Mouse (Mus musculus): ENCODE measurements around the gene Ahdc1. TPM values are rescaled to one million over a fixed set of nuclear protein-coding genes. Genes with fewer than 3 reads are reported as not detected.
A peak's percentile ranks its signal among the peaks of the same experiment; 100 is the strongest.

The Ahdc1 gene
- polyA plus RNA-seq, 1 experiment from 2014 or later = 12.6 TPM

DNA sequence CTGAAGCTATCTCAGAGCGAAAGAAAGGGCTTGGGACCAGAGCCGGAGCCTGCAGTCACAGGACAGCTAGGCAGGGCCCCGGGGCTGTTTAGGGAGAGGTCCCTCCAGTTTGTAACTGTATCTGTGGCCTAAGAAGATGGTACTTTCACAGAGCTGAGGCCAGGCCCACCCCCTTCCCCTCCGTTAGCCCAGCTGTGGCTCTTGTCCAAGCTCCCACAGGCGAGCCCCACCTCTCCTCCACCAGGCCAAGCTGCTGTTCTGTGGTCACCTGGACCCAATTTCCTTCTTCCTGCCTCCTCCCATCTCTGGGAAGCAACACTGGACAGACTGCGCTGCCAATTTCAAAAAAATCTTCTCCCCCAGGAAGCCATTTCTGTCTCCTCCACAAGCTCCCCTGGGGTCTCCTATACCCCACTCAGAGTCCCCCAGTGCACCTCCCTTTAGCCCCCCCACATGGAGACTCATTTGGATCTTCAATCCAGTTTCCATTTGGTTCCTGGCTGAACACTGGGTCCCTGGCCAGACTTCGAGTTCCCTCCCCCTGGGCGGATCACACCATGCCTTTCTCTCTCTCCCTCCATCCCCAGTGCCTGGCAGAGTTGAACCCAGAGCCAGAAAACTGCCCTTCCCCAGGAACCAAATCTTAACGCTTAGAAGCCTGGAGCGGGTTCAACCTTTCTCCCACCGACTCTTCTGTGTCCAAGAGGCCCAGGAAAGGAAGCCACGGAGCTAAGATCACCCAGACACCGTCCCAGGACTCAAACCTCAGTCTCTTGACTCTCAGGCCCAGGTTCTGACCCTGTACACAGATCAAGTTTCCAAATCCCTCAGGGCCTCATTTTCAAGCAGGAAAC lies 97.6 kb downstream of the Ahdc1 start:
- Histone ChIP-seq H3K27me3 (no peaks in the 10 kb centered on the region), H3K9ac (replicated peaks) (no peak overlapping the region), H3K9me3 (no peaks in the 10 kb centered on the region), H3K36me3 (no peaks in the 10 kb centered on the region), H3K27ac (no peak overlapping the region), H3K4me2 (replicated peaks) (no peak overlapping the region), H3K4me3 (replicated peaks) (no peak overlapping the region), H3K4me1 (replicated peaks) (peaks cover under 1% of the 10 kb centered on the region; the same call in 1 of the 2 replicates)
- ATAC-seq = no peak
- 82% methylated on average over 13 of the region's 13 CpGs for WGBS

- Histone ChIP-seq H3K9ac (replicated peaks) (no peak overlapping the region), H3K4me3 (replicated peaks) (no peak overlapping the region), H3K4me2 (replicated peaks) (no peak overlapping the region), H3K27ac (no peak overlapping the region), H3K27me3 (no peaks in the 10 kb centered on the region), H3K36me3 (no peaks in the 10 kb centered on the region), H3K9me3 (no peaks in the 10 kb centered on the region), H3K4me1 (replicated peaks) (no peaks in the 10 kb centered on the region)
- 75% methylated on average over 5 of the region's 5 CpGs for WGBS
- no peak for ATAC-seq
These were observed 98.3 kb downstream of the Ahdc1 start for GRCm38 (mm10) chr4:133109335-133109801.

- 77% methylated on average over 13 of the region's 13 CpGs for WGBS
- Histone ChIP-seq H3K27ac (no peak overlapping the region), H3K4me2 (replicated peaks) (no peak overlapping the region), H3K9ac (replicated peaks) (no peak overlapping the region), H3K4me3 (replicated peaks) (no peak overlapping the region), H3K9me3 (no peaks in the 10 kb centered on the region), H3K4me1 (replicated peaks) (peaks cover 10% of the 10 kb centered on the region), H3K27me3 (no peaks in the 10 kb centered on the region), H3K36me3 (no peaks in the 10 kb centered on the region)
- no peak for ATAC-seq
These were observed 101.2 kb downstream of the Ahdc1 start for GRCm38 (mm10) chr4:133112175-133112838.

- peak overlapping the region; percentile 23; the same call in 1 of the 2 replicates for H3K9ac ChIP-seq (replicated peaks)
- H3K9me3 ChIP-seq = no peaks in the 10 kb centered on the region
- H3K4me3 ChIP-seq (replicated peaks) = no peak overlapping the region
- no peaks in the 10 kb centered on the region for H3K36me3 ChIP-seq
- WGBS = 61% methylated on average over 6 of the region's 6 CpGs
- H3K4me1 ChIP-seq (replicated peaks) = peaks cover 18% of the 10 kb centered on the region
- no peak overlapping the region for H3K27ac ChIP-seq
- H3K27me3 ChIP-seq = no peaks in the 10 kb centered on the region
- no peak overlapping the region for H3K4me2 ChIP-seq (replicated peaks)
- ATAC-seq = no peak
These were observed 102.4 kb downstream of the Ahdc1 start for GRCm38 (mm10) chr4:133113351-133113882.

- no peak overlapping the region for H3K4me2 ChIP-seq (replicated peaks)
- H3K36me3 ChIP-seq = no peaks in the 10 kb centered on the region
- no peak overlapping the region for H3K27ac ChIP-seq
- H3K9ac ChIP-seq (replicated peaks) = no peak overlapping the region
- H3K27me3 ChIP-seq = no peaks in the 10 kb centered on the region
- no peaks in the 10 kb centered on the region for H3K9me3 ChIP-seq
- H3K4me1 ChIP-seq (replicated peaks) = peaks cover 18% of the 10 kb centered on the region
- H3K4me3 ChIP-seq (replicated peaks) = no peak overlapping the region
- 89% methylated on average over 3 of the region's 3 CpGs for WGBS
- ATAC-seq = no peak
These were observed 103.7 kb downstream of the Ahdc1 start for GRCm38 (mm10) chr4:133114762-133115161.

- no peaks in the 10 kb centered on the region for H3K27me3 ChIP-seq
- no peak for ATAC-seq
- H3K36me3 ChIP-seq = no peaks in the 10 kb centered on the region
- WGBS = 70% methylated on average over 14 of the region's 14 CpGs
- 0 out of 2 replicates have a peak overlapping the region, but pooled peaks have one; percentile 7 for H3K27ac ChIP-seq
- no peak overlapping the region for H3K4me3 ChIP-seq (replicated peaks)
- H3K4me1 ChIP-seq (replicated peaks) = peaks cover 23% of the 10 kb centered on the region
- H3K9me3 ChIP-seq = no peaks in the 10 kb centered on the region
- no peak overlapping the region for H3K9ac ChIP-seq (replicated peaks)
- H3K4me2 ChIP-seq (replicated peaks) = no peak overlapping the region
These were observed 104.8 kb downstream of the Ahdc1 start for GRCm38 (mm10) chr4:133115721-133116429.

- ATAC-seq = no peak
- peaks cover 25% of the 10 kb centered on the region for H3K4me1 ChIP-seq (replicated peaks)
- H3K4me2 ChIP-seq (replicated peaks) = no peak overlapping the region
- H3K4me3 ChIP-seq (replicated peaks) = no peak overlapping the region
- no peaks in the 10 kb centered on the region for H3K27me3 ChIP-seq
- no peaks in the 10 kb centered on the region for H3K36me3 ChIP-seq
- WGBS = 70% methylated on average over 3 of the region's 3 CpGs
- peak overlapping the region; percentile 41; the same call in 1 of the 2 replicates for H3K27ac ChIP-seq
- no peaks in the 10 kb centered on the region for H3K9me3 ChIP-seq
- no peak overlapping the region for H3K9ac ChIP-seq (replicated peaks)
These were observed 105.9 kb downstream of the Ahdc1 start for GRCm38 (mm10) chr4:133116756-133117470.

DNA sequence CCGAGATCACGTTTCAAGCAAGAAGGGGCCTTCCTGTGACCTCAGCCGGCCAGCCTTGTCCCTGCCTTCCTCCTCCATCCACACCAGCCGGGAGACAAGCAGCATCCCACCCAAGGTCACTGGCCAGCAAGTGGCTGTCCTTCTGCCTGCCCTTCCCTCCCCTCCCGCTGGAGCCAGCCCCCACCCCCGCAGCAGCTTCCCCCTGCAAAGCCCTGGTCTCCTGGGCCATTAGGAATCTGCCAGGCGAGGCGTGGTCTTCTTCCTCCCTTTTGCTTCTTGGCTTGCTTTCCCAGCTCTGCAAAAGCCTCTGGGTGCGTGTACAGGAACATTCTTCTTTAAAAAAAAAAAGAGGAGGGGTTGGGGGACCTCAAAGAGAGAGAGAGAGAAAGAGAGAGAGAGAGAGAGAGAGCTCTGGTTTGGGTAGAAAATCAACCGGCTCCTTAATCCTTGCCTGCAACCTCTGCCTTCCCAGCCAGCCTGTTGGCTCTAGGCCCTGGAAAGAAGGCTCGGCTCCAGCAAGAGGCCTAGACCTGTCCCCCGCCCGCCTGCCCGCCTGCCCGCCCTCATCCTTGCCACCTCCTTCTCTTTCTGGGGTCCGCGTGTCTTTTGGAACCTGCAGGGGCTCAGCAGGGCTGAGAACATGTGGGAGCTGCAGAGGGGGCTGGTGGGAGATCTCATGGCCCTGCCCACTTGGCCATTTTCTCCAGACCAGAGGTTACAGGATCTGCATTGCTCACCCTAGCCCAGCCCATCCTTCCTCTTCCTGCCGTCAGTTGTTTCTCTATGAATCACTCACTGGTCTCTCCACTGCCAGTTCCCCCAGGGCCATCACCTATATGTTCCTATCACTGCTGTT lies 106.7 kb downstream of the Ahdc1 start:
- Histone ChIP-seq H3K9ac (replicated peaks) (peak overlapping the region; percentile 53), H3K9me3 (no peaks in the 10 kb centered on the region), H3K4me2 (replicated peaks) (0 out of 2 replicates have a peak overlapping the region, but pooled peaks have one; percentile 20), H3K4me3 (replicated peaks) (no peak overlapping the region), H3K27me3 (no peaks in the 10 kb centered on the region), H3K36me3 (no peaks in the 10 kb centered on the region), H3K27ac (peak overlapping the region; percentile 63), H3K4me1 (replicated peaks) (peaks cover 25% of the 10 kb centered on the region)
- ATAC-seq = 0 out of 2 replicates have a peak, but pooled peaks have one; percentile 22
- 25% methylated on average over 17 of the region's 18 CpGs for WGBS

DNA sequence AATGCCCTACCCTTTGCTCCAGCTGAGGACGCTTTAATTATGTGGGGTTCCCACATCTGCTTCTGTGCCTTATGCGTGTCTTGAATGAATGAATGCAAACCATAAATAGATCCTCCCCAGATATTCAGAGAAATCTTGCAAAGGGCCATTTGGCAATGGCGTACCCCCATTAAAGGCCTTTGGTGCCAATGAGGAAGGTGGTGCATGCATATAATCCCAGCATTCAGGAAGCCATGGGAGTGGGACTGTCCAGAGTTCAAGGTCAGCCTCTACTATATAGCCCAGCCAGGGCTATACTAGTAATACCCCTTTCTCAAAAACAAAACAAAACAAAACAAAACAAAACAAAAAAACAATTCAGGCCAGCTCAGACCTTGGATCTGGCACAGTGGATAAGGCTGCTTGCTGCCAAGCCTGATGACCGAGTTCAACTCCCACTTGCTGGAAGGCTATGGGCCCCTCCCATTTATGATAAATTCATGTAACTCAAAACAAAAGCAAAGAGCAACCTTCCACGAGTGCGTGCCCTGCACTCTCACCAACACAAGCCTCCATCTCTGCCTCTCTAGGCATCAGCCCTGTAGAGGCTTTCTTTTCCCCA lies 107.8 kb downstream of the Ahdc1 start:
- WGBS = 82% methylated on average over 6 of the region's 6 CpGs
- H3K27ac ChIP-seq = no peak overlapping the region
- no peak overlapping the region for H3K4me3 ChIP-seq (replicated peaks)
- no peaks in the 10 kb centered on the region for H3K9me3 ChIP-seq
- no peaks in the 10 kb centered on the region for H3K36me3 ChIP-seq
- no peaks in the 10 kb centered on the region for H3K27me3 ChIP-seq
- peaks cover 25% of the 10 kb centered on the region for H3K4me1 ChIP-seq (replicated peaks)
- H3K9ac ChIP-seq (replicated peaks) = no peak overlapping the region
- H3K4me2 ChIP-seq (replicated peaks) = no peak overlapping the region
- no peak for ATAC-seq

DNA sequence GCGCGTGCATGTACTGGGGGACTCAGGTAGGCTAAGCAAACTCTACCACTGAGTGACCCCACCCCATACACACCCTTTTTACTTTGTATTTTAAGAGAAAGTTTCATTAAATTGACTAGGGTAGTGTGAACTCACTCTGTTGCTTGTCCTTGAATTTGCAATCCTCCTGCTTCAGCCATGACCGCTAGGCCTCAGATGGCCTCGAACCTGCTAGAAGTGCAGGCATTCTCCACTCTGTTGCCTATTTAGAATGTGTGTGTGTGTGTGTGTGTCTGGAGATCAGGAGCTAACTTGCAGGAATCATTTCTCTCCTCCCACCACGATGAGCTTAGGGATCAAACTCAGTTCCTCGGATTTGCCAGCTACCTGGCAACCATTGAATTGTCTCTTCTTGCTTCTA lies 108.5 kb downstream of the Ahdc1 start:
- ATAC-seq = no peak
- peaks cover 25% of the 10 kb centered on the region for H3K4me1 ChIP-seq (replicated peaks)
- no peak overlapping the region for H3K9ac ChIP-seq (replicated peaks)
- H3K27ac ChIP-seq = no peak overlapping the region
- 88% methylated on average over 6 of the region's 6 CpGs for WGBS
- no peak overlapping the region for H3K4me3 ChIP-seq (replicated peaks)
- H3K36me3 ChIP-seq = no peaks in the 10 kb centered on the region
- no peak overlapping the region for H3K4me2 ChIP-seq (replicated peaks)
- no peaks in the 10 kb centered on the region for H3K9me3 ChIP-seq
- no peaks in the 10 kb centered on the region for H3K27me3 ChIP-seq
